Mouse (Mus musculus) CD4-positive, CD25-positive, alpha-beta regulatory T cell, adult 4 months (primary cell): ENCODE measurements around the gene Epb41. TPM values are rescaled to one million over a fixed set of nuclear protein-coding genes. Genes with fewer than 3 reads are reported as not detected.
A peak's percentile ranks its signal among the peaks of the same experiment; 100 is the strongest.

Experiments used
- ATAC-seq: one replicate; pipeline ENCODE4 v1.8.0; 2017
- polyA plus RNA-seq, 2 experiments: library from polyadenylated mRNA; unstranded; fragments of 100-300 nt; shearing (Covaris generic); gene quantifications; one replicate each; pipeline ENCODE4 v1.2.1; 2017

Gene Epb41
- polyA plus RNA-seq, 2 experiments from 2014 or later, result 32.3 to 35.4 TPM

DNA sequence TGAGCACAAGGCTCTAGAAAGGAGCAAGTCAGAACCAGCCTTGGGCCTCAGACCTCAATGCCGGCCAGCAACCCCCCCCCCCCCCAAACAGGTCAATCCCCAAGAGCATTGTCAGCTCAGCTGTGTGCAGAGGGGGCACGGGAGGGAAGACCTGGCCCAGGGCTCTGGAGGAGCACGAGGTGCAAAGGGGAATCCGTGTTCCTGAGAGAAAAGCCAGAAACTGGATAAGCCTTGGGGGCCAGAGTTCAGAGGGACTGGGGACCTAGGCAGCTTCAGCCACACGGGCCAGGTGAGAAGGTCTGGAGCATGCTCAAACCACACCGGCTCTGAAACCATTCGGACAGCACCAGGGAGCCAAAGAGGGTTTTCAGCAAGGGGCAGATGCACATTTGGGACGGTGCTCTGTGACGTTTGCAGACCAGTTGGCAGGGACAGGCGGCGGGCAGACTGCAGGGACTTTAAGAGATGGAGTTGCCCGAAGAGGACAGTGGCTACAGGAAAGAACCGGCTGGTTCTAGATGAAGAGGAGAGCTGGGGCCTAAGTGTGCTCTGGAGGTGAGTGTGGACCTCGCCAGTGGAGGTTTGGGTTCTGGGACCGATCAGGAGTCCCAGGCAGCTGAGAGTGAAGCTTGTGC, 155.5 kb downstream of the Epb41 start:
- no peak for ATAC-seq

- no peak for ATAC-seq
Observed at GRCm38 (mm10) chr4:131918711-131919500, 156.2 kb downstream of the Epb41 start.

DNA sequence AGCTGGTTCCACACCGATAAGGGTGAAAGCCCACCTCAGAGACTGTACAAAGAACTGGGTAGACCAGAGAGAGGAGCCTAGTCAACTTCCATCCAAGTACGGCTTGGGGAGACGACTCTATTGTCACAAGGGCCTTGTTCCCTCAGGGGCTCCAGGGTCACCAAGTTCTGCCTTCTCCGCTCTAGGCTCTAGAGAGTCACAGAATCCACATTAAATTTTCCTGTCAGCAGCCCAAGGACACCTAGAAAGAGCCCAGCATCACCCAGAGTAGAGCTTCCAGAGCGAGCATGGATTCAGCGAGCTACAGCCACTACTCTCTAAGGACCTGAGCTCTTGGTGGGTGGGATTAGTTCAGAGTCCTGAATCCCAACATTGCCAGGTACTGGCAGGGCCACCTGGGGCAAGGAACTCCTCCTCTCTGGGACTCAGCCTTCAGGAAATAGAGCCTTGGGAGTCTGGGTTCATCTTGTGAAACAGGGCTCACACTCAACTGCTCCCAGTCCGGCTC, 157.0 kb downstream of the Epb41 start:
- ATAC-seq, result no peak

- no peak for ATAC-seq
Observed at GRCm38 (mm10) chr4:131917010-131917555, 158.0 kb downstream of the Epb41 start.

- peak; percentile 62 for ATAC-seq
Observed at GRCm38 (mm10) chr4:131916425-131916824, 158.7 kb downstream of the Epb41 start.

- ATAC-seq, result no peak
Observed at GRCm38 (mm10) chr4:131915821-131916328, 159.2 kb downstream of the Epb41 start.

- no peak for ATAC-seq
Observed at GRCm38 (mm10) chr4:131914891-131915469, 160.1 kb downstream of the Epb41 start.

GRCm38 (mm10) chr4:131914046-131914643, 161.0 kb downstream of the Epb41 start:
- no peak for ATAC-seq

- no peak for ATAC-seq
Observed at GRCm38 (mm10) chr4:131913526-131913925, 161.6 kb downstream of the Epb41 start.

DNA sequence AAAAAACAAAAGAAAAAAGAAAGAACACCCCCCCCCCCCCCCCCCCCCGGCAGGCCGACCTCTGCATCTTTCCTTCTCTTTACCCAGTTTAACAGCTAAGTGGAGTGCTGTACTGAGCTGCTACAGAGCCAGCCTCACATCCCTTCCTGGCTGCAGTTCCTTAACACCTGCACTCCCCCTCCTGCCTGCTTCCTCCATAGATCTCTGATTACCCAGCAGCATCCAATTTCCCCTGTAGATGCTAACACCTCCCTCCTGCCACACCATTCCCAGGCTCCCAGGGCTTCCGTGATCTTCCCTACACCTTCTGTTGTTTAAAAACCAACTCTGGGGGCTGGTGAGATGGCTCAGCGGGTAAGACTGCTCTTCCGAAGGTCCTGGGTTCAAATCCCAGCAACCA, 163.6 kb downstream of the Epb41 start:
- ATAC-seq, result no peak

- ATAC-seq, result no peak
Observed at GRCm38 (mm10) chr4:131910237-131910994, 164.7 kb downstream of the Epb41 start.

DNA sequence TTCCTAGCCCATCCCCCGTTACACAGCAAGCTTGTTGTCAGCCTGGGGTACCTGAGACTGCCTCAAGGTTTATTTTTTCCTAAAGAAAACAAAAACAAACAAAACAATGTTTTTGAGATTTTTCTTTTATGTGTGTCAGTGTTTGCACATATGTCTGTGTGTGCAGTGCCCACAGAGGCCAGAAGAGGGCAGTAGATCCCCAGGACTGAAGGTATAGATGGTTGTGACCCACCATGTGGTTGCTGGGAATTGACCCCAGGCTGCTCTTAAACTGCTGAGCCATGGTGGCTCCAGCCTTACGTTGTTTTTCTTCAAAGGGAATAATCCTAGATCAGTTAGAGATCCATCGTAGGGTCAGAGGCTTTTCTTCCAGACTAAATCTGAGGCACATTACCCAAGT, 167.2 kb downstream of the Epb41 start:
- no peak for ATAC-seq

GRCm38 (mm10) chr4:131906423-131906822, 168.7 kb downstream of the Epb41 start:
- no peak for ATAC-seq

- no peak for ATAC-seq
Observed at GRCm38 (mm10) chr4:131904478-131904877, 170.6 kb downstream of the Epb41 start.

DNA sequence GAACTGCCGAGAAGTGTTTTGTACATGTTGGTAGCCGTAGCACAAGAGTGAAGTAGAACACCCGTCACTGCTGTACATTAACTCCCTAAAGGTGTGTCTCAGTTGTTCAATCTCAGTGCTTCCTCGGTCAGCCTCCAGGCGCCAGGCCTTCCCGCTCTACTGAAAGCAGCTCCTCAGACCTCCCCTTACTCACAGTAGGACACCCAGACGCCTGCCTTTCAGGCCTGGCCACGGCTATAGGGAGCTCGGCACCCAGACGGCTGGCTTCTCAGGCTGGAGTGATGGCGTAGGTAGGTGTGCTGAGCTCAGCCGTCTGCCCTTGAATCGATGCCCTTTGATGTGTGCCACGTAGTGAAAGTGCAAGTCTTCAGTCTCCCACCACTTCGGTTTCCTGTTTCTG, 174.0 kb downstream of the Epb41 start:
- ATAC-seq, result no peak

- ATAC-seq, result no peak
Observed at GRCm38 (mm10) chr4:131899180-131899554, 176.0 kb downstream of the Epb41 start.

- no peak for ATAC-seq
Observed at GRCm38 (mm10) chr4:131898503-131899179, 176.5 kb downstream of the Epb41 start.

DNA sequence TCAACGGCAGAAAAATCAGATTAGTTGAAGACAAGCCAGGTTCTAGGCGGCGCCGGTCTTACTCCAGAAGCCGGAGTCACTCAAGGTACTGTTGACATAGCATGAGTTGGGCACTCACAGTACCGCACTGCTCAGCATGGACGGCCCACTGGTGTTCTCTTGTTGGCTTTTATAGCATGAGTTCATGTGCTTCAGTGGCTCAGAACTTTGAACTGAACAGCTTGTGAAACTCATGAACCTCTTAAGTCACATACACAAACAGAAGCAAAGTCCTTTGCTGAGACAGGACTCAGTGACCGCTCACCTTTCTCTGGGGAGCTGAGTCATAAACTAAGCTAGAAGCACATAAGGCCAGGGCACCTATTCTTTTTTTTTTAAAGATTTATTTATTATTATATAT, 177.3 kb downstream of the Epb41 start:
- ATAC-seq, result no peak

DNA sequence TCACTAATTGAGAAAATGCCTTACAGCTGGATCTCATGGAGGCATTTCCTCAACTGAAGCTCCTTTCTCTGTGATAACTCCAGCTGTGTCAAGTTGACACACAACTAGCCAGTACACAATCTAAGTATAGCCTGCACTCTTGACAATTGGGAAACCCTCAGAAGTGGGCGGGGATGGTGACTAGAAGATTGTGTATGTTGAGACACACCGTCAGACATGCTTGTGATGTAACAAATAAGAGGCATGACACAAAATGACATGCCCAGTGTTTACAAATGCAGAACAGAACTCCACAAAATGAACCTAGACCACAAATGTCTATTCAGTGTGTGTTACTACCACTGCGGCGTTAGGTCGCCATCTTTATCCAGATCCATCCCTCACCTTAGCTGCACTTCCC, 178.0 kb downstream of the Epb41 start:
- no peak for ATAC-seq

DNA sequence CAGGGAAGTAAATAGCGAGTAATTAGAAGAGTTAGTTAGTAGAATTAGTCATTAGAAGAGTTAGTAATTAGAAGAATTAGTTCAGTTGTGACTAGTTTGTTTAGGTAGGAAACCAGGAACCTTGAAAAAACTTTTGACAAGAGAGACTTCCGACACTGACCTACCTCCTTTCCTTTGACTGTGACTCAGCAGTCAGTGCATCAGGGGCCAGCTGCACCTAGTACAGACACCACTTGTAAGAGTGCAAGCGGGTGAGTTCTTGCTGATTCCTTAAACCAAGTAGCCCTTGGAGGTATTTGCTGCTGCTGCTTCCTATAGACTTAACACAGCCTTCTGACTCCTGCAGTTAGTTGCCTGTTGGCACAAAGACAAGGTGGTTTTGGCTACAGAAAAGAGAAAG, 184.4 kb downstream of the Epb41 start:
- ATAC-seq, result no peak

- no peak for ATAC-seq
Observed at GRCm38 (mm10) chr4:131888564-131888963, 186.6 kb downstream of the Epb41 start.
